Mouse (Mus musculus): ENCODE measurements around the gene Tipin. TPM values are rescaled to one million over a fixed set of nuclear protein-coding genes. Genes with fewer than 3 reads are reported as not detected.
"Not testable (repeated sequence)": the region's sequence is repeated elsewhere in the genome, so short reads cannot be mapped to it uniquely, and the experiment has no call there.

The Tipin gene
- total RNA-seq, 2 experiments from 2014 or later, result 63.4 to 88.6 TPM

DNA sequence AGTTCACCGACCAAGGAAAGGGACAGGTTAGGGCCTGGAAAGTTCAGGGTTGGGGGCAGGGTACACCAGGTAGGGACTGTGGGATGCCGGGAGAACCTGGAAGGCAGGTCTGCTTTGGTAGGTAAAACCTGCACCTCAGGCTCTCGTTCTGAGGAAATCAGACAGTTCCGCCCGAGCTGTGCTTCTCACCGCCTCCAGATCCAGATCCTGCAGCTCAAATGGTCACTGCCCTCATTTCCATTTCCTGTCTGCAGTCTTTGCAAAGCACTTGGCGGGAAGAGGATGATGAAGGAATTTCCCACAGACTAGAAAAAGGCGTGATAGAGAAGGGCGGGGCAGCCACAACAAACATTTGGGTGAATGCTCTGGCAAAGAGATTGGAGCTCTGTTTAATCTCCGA, 13.2 kb upstream of the Tipin start:
- ATAC-seq (replicated peaks; ENCODE audit: low FRiP score, poor library complexity, severe bottlenecking), result no peak

DNA sequence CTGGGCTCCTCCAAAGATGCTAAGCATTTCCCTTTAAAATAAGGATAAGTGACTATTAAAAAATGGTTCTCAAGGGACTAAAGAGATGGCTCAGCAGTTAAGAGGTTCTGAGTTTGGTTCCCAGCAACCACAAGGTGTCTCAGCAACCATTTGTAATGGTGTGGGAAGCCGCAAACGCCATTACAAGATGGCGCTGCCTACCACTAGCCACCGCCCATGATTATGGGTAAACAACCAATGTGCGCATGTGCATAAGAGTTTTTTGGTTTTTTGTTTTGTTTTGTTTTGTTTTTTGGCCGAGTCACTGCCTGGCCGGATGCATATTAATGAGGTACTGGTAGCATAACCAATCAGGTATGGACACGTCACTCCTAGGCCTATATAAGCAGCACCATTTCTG, 12.5 kb upstream of the Tipin start:
- ATAC-seq (replicated peaks; ENCODE audit: low FRiP score, poor library complexity, severe bottlenecking), result not testable (repeated sequence)

DNA sequence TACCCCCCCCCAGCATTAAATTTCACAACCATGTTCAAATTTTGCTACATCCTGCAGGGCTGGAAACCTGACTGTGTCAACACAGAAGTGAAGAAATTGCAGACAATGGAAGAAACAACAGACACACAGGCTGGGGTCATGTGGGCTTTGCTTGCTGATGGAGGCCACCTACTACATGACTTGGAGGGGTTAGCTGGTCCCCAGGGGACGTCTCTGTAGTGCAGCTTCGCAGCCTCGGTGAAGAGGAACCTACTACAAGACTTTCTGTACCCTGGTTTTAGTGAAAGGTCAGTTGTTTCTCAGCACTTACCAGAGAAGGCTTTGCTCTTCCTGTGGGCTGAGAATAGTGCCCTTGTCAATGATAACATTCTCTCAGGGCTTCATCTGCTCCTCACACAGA, 10.1 kb upstream of the Tipin start:
- no peak for ATAC-seq (replicated peaks; ENCODE audit: low FRiP score, poor library complexity, severe bottlenecking)

DNA sequence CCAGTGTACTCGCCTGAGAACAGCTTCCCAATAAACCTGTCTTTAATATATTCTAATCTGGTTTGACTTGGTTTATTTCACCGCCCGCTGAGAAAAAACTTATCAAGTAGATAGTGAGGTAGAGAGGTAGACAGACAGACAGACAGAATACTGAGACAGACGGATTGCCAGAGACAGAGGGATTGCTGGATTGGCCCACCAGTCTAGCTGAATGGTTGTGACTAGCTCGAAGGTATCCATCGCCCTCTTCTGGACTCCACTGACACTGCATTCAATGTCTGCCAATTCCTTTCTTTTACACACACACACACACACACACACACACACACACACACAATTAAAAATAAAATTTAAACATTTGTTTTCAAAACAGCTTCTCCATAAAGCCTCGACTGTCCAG, 8.8 kb upstream of the Tipin start:
- no peak for ATAC-seq (replicated peaks; ENCODE audit: low FRiP score, poor library complexity, severe bottlenecking)

DNA sequence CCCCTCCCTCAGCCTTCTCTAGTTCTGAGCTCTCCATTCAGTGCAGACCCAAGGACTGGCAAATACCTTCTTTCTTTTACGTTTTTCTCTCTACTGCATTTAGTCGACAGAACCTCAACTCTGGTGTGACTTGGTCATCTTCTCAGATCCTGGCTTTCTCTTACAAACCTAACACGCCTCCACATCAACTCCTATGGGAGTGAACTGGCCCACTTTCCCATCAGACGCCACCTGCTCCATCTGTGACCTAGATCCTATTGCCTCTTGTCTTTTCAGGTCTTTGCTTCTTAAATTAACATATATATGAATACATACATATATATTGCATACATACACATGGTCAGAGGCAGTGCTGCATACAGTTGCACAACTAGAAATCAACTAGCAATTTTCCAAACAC, 7.6 kb upstream of the Tipin start:
- no peak for ATAC-seq (replicated peaks; ENCODE audit: low FRiP score, poor library complexity, severe bottlenecking)

DNA sequence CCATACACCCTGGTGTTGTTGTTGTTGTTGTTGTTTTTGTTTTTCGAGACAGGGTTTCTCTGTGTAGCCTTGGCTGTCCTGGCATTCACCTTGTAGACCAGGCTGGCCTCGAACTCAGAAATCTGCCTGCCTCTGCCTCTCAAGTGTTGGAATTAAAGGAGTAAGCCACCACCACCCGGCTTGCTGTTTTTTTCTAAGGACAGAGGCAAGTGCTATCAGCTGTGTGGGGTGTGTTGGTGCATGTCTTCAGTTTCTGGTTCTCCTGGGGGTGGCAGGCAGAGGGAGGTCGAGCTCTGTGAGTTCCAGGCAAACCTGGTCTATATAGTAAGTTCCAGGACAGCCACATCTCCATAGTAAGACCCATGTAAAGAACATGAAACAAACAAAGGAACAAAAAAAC, 7.1 kb upstream of the Tipin start:
- no peak for ATAC-seq (replicated peaks; ENCODE audit: low FRiP score, poor library complexity, severe bottlenecking)

DNA sequence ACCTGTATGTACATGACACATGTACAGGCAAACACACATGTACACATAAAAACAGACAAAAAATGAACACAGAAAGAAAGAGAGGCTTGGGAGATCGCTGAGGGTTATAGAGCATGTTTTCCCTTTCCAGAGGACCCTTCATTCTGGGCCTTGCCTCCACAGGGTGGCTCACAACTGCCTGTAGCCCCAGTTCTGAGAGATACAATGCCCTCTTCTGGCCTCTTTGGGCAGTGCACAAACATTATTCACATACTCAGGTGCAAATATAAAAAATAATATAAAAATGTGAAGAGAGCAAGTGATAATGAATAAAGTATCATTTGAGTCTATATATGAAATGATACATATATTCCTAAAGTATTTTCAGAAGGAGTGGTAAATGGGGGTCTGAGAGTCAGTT, 6.5 kb upstream of the Tipin start:
- ATAC-seq (replicated peaks; ENCODE audit: low FRiP score, poor library complexity, severe bottlenecking), result no peak

DNA sequence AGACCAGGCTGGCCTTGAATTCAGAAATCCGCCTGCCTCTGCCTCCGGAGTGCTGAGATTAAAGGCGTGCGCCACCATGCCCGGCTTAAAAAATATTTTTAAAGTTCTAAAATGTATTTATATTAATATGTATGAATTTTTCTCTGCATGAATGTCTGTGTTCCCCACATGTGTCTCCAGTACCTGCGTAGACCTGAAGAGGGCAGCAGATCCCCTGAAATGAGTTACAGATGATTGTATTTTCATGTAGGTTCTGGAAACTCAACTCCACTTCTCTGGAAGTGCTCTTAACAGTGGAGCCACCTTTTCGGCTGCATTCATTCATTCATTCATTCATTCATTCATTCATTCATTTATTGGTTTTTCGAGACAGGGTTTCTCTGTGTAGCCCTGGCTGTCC, 3.7 kb upstream of the Tipin start:
- peak; percentile 59; the same call in 1 of the 2 replicates for ATAC-seq (replicated peaks; ENCODE audit: low FRiP score, poor library complexity, severe bottlenecking)

DNA sequence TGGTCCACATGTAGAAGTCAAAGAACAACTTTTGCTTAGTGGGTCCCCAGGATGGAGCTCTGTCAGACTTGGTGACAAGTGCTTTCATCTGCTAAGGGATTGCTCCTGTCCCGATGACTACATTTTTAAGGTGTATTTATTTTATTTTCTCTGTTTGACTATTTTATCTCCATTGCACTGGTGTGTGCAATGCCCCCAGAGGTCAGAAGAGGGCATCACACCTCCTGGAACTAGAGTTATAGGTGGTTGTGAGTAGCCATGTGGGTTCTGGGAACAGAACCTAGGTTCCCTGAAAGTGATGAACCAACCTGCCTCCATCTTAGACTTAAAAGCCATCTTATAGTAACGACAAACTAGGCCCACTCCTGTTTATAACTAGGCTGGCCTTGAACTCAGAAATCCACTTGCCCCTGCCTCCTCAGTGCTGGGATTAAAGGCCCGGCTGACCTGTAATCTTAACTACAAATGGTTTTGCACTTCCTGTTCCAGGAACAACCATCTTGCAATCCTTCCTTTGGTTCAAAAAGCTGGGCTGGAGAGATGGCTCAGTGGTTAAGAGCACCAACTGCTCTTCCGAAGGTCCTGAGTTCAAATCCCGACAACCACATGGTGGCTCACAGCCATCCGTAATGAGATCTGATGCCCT, 2.6 kb upstream of the Tipin start:
- ATAC-seq (replicated peaks; ENCODE audit: low FRiP score, poor library complexity, severe bottlenecking), result no peak

DNA sequence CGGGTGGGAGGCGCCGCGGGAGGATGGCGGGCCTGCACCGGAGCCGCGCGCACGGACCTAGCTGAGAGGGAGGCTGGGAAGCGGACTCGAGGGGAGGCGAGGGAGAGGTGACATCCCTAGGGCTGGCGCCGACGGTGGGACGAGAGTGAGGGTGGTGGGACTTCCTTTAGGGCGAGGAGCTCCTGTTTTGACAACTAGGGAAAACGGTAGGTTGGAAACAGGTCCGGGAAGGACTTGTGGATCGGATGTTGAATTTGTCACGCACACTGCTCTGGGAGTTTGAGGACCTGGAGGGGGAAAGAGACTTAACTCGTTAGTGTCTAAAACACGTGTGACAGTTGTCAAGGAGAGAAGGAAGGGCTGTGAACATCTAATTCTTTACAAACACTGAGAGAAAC, 399 bp downstream of the Tipin start:
- peak; percentile 72 for ATAC-seq (replicated peaks; ENCODE audit: low FRiP score, poor library complexity, severe bottlenecking)

DNA sequence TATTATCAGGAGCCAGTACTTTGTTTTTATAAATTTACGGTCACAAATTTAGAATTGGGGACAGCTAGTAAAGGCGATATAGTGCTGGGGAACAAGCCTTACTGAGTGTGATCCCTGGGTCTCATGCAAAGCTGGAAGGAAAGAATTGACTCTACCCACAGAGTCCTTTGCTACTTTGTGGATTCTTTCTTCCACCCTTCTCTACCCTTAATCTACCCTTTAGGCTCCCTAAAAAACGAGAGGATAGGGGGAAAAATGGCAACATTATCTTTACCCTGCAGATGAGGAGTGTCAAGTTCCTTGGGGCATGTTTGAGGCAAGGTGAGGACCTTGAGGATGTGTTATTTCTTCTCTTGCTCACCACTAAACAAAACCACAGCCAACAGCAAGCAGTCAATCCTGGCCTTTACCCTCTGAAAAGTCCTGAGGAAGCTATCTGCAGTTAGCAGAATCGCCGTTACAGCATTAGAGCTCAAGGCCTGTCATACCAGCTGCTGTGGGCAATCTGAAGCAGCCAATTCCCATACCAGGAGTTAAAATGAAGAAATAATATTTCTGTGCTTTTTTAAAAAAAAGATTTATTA, 1.1 kb downstream of the Tipin start:
- ATAC-seq (replicated peaks; ENCODE audit: low FRiP score, poor library complexity, severe bottlenecking), result no peak

DNA sequence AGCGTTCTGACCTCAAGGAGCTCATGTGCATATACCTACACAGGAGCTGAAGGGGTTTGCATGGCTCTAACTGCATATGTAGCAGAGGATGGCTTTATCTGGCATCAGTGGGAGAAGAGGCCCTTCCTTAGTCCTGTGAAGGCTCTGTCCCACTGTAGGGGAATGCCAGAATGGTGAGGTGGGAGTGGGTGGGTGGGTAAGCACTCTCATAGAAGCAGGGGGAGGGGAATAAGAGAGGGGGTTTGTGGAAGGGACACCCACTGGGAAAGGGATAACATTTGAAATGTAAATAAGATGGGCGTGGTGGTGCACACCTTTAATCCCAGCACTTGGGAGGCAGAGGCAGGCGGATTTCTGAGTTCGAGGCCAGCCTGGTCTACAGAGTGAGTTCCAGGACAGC, 21.7 kb downstream of the Tipin start:
- ATAC-seq (replicated peaks; ENCODE audit: low FRiP score, poor library complexity, severe bottlenecking), result not testable (repeated sequence)

DNA sequence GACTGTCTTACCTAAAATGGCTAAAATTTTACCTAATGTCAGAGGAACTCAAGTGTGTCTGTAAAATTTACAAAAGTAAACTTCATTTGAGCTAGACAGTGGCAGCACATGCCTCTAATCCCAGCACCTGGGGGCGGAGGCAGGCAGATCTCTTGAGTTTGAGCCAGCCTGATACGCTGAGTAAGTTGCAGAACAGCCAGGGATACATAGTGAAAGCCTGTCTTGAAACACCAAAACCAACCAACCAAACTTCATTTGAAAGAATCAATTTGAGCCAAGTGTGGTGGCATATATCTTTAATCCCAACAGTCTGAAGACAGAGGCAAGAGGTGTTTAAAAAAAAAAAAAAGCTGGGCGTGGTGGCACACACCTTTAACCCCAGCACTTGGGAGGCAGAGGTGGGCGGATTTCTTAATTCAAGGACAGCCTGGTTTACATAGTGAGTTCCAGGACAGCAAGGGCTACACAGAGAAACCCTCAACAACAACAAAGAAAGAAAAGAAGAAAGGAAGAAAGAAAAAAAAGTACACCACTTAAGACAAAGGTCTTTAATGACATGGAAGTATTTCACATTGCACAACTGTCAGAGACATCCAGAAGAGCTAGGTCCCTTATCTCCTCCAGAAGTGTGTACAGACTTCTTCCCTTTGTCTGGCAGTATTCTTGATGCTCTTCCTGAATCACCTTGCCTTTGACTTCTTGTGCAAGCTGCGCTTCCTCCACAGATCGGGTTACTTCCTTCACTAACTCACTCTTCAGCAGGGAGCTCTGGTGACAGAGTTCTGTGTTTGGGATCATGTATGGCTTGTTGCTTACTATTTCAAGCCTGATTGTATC, 25.3 kb downstream of the Tipin start:
- no peak for ATAC-seq (replicated peaks; ENCODE audit: low FRiP score, poor library complexity, severe bottlenecking)

DNA sequence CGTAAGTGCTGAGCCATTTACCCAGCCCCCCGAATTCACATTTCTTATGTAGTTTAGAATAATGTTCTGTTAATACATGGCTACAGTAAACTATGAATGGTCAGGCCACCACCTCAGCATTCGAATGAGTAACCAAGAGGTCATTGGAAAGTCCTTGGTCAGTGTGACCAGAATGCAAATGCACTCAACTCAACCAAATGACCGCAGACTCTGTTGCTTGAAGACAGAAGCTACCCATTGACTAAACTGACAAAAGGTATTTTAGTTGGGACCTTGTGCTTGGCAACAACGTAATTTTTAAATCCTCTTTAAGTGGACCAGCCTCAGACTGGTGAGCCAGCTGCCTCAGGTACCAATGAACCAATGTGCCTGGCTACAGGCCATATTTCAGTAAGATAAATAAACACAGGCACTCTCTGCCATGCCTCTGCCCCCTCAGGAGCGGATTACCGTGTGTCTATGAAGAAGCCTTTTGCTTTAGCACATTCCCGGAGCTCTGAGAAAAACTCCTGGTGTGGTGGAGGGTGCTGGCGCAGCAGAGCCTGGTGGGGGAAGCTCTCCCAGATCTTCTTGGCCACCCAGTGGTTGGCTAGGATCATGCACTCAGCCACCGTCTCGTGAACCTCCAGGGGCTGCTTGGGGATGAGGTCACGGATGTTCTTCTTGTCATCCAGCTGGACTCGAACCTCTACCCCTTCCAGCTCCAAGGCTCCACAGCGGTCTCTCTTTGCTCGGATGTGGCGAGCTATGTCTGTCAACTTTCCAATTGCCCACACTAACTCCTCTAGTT, 29.8 kb downstream of the Tipin start:
- ATAC-seq (replicated peaks; ENCODE audit: low FRiP score, poor library complexity, severe bottlenecking), result no peak

DNA sequence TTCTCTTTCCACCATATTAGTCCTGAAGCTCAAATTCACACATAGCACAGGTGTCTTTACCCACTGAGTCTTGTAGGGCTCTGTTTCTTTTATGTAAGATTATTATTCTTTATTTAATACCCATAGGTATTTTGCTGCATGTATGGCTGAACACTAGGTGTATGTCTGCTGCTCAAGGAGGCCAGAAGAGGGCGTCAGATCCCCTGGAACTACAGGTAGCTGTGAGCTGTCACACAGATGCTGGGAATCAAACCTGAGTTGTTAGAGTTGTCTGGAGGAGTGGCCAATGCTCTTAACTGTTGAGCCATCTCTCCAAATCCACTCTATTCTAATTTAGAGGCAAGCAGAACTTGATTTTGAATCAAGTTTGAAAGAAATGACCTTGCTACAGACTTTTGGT, 30.7 kb downstream of the Tipin start:
- no peak for ATAC-seq (replicated peaks; ENCODE audit: low FRiP score, poor library complexity, severe bottlenecking)

DNA sequence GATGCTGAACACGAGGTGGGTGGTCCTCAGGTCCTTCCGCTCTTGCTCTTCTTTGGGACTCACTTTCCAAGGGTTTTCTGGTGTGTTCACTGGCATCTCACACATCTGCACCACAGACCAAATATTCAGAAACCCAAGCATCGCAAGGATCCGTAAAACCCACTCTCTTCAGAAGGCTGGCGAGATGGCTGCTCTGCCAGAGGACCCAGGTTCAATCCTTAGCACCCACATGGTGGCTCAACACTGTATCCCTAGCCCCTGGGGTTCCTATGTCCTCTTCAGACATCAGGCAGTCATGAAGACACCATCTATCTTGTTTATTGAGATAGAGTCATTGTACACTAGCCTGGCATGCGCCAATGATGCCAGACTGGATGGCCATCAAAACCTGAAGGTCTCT, 33.3 kb downstream of the Tipin start:
- ATAC-seq (replicated peaks; ENCODE audit: low FRiP score, poor library complexity, severe bottlenecking), result no peak

DNA sequence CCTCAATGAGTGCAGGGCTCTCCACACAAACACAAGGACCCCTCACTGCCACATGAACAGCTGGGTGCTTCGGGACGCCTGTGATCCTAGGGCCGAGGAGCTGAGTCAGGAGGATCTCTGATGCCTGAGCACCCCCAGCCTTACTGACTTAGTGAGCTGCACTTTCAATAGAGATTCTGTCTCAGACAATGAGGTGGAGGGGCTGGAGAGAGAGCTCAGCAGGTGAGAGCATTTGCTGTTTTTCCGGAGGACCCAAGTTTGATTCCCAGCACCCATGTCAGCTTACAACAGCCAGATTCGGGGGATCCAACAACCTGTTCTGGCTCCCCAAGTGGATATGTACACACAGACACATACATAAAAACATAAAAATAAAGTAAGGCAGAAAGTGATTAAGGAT, 35.6 kb downstream of the Tipin start:
- no peak for ATAC-seq (replicated peaks; ENCODE audit: low FRiP score, poor library complexity, severe bottlenecking)

DNA sequence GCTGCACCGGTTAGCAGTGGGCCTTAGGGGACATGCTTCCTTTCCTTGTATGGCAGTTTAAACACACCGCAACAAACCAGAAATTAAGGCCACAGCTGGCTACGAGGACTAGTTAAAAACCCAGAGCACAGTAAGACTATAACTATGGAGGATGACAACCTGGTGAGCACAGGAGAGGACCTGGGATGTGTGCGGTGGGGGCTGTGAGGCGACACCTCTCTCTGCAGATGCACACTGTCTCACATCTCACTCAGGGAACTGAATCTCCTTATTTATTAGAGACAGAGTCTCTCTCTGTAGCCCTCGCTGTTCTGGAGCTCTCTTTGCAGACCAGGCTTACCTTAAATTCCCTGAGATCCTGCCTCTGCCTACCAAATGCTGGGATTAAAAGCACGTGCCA, 42.6 kb downstream of the Tipin start:
- ATAC-seq (replicated peaks; ENCODE audit: low FRiP score, poor library complexity, severe bottlenecking), result no peak

DNA sequence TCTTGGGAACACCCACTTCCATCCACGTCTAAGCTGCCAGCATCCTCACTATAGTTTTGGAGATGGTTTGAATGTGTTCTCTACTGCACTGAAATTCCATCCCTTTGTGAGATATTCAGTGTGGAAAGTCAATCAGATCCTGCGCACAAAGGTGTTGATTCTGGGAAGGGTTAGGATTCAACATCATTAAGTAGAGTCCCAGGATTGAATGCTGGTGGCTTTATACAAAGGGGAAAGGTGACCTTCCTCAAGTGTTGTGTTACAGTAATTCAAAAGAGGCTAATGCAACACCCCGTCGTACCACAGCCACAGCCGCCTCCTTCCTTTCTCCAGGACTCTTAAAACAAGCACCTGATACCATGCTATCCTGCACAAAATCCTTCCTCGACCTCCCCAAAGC, 54.4 kb downstream of the Tipin start:
- no peak for ATAC-seq (replicated peaks; ENCODE audit: low FRiP score, poor library complexity, severe bottlenecking)

DNA sequence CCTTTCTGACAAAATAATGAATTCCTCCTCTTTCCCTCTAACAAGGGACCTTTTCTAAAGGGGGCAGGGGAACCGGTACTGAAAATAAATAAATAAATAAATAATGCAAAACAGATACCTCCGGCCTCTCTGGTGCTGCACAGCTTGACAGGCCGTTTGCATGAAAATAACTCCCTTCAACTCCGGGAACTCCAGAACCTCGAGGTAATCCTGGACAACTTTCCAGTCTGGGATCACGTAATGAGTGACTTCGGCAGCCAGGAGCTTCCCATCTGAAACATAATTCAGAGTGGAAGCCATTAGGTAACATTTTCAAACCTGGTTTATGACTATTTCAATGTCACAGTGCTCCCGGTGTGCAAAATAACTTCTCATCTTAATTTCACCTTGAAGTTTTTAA, 58.0 kb downstream of the Tipin start:
- no peak for ATAC-seq (replicated peaks; ENCODE audit: low FRiP score, poor library complexity, severe bottlenecking)
